Mouse (Mus musculus): ENCODE results near the gene Ppm1e. TPM values are rescaled to one million over a fixed set of nuclear protein-coding genes. Genes with fewer than 3 reads are reported as not detected.

Ppm1e gene
- polyA plus RNA-seq, 1 experiment from 2014 or later: 4.1 TPM

- no peak overlapping the region for H3K4me3 ChIP-seq
- no peaks in the 10 kb centered on the region for H3K4me1 ChIP-seq
- H3K27me3 ChIP-seq: no peaks in the 10 kb centered on the region
- no peak overlapping the region for H3K9ac ChIP-seq
- H3K36me3 ChIP-seq: no peaks in the 10 kb centered on the region
- WGBS: 80% methylated on average over 5 of the region's 5 CpGs
- H3K4me2 ChIP-seq (replicated peaks): no peak overlapping the region
- ATAC-seq (ENCODE audit: insufficient number of reproducible peaks, insufficient read depth, low FRiP score, low TSS enrichment): no peak
- H3K9me3 ChIP-seq: no peaks in the 10 kb centered on the region
- no peak overlapping the region for H3K27ac ChIP-seq
These were observed 146.5 kb downstream of the Ppm1e start for GRCm38 (mm10) chr11:87212313-87212712.

Other genes with a start within 250 kb of the Ppm1e start
- gene Ska2, start 249.8 kb downstream of the Ppm1e start, polyA plus RNA-seq (2016; fragmentation: Nextera tagmentation; extraction: Ambion mirVana): 97.0 and 105 TPM in 2 replicates
- gene Trim37, start 231.9 kb downstream of the Ppm1e start, polyA plus RNA-seq (2016; fragmentation: Nextera tagmentation; extraction: Ambion mirVana): 37.0 and 41.2 TPM in 2 replicates
- gene Rad51c, start 45.9 kb upstream of the Ppm1e start, polyA plus RNA-seq (2016; fragmentation: Nextera tagmentation; extraction: Ambion mirVana): 10.6 TPM in 2 replicates
- 0.64 and 0.99 TPM in 2 replicates for gene Tex14, start 46.0 kb upstream of the Ppm1e start, polyA plus RNA-seq (2016; fragmentation: Nextera tagmentation; extraction: Ambion mirVana)
- gene Gm11492, start 207.6 kb upstream of the Ppm1e start, polyA plus RNA-seq (2016; fragmentation: Nextera tagmentation; extraction: Ambion mirVana): not detected in 2 replicates
- gene Sept4, start 209.9 kb upstream of the Ppm1e start, polyA plus RNA-seq (2016; fragmentation: Nextera tagmentation; extraction: Ambion mirVana): 13.3 TPM in 2 replicates
- 54.9 and 58.2 TPM in 2 replicates for gene Mtmr4, start 233.1 kb upstream of the Ppm1e start, polyA plus RNA-seq (2016; fragmentation: Nextera tagmentation; extraction: Ambion mirVana)

Measured in embryonic facial prominence, embryonic 12.5 days (tissue).